Mouse (Mus musculus): Measurements from ENCODE around the gene Dab1. TPM values are rescaled to one million over a fixed set of nuclear protein-coding genes. Genes with fewer than 3 reads are reported as not detected.
A peak's percentile ranks its signal among the peaks of the same experiment; 100 is the strongest.

Gene Dab1
- total RNA-seq, 2 experiments from 2014 or later: 103 to 134 TPM

DNA sequence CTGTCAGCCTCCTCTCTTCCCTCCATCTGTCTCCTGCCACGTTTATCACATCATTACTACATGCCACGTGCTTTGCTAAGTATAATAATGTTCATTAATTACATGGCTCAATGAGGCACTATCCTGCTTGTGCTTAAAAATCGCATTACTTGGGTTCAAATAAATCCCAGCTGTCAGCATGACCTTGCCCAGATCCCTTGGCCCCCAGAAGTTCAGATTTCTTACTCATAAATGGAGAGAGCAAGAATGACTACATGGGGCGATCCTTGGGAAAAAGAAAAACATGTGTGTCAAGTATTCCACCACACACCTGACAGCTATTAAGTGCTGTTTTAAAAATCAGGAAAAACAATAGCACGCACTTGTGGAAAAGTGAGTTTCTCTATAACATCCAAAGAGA, 963.6 kb downstream of the Dab1 start:
- DNase-seq (ENCODE audit: low spot score in 2 of 2): no peak
- intact Hi-C loops (cut with DNase I): no loop called here

DNA sequence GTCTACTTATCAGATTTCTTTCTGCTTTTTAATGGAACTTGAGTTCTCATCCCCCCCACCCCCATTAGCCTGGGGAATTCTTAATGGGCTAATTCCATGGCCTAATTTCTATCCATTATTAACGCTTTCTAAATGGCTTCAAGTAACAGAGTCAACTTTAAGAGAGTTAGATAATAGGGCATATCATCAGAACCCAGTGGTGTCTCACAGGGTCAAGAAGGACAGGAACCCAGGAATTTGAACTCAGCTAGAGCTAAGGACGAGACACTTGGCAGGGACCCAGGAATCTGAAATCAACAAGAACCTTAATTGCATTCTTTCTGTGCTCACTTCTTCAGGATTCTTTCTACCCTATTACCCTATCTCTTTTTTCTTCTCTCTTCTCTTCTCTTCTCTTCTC, 968.7 kb downstream of the Dab1 start:
- no peak for DNase-seq (ENCODE audit: low spot score in 2 of 2)
- intact Hi-C loops (cut with DNase I): no loop called here

DNA sequence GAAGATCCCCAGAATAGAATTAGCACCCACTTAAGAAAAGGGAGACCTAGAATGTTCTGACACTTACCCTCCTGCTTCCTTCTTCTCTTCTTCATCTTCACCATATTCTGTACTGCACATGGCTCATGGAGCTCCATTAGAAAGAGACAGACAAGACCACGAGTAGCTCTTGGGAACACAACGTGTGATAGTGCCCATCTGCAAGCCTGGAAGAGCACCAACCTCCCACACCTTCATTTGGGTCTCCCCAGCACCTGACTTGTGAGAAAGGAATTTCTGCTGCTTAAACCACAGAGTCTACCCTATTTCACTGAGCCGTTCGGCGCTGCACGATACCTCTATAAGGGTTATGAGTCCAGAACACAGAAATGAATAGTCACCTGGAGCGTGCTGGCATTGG, 977.8 kb downstream of the Dab1 start:
- intact Hi-C loops (cut with DNase I): loop anchor here (5.0 kb wide), 1 partner anchor 60 kb away; no protein-coding TSS in a partner anchor

GRCm38 (mm10) chr4:104597490-104598465, 978.6 kb downstream of the Dab1 start:
- no peak for DNase-seq (ENCODE audit: low spot score in 2 of 2)
- intact Hi-C loops (cut with DNase I): loop anchor here (5.0 kb wide), 1 partner anchor 60 kb away; no protein-coding TSS in a partner anchor

More for the DNA sequence above, 977.8 kb downstream of the Dab1 start:
- peak in 1 of 2 experiments; percentile 46 for DNase-seq (ENCODE audit: low spot score in 2 of 2)

- no peak for DNase-seq (ENCODE audit: low spot score in 2 of 2)
- intact Hi-C loops (cut with DNase I): no loop called here
These were observed 983.6 kb downstream of the Dab1 start for GRCm38 (mm10) chr4:104602804-104603203.

GRCm38 (mm10) chr4:104604298-104604697, 985.1 kb downstream of the Dab1 start:
- intact Hi-C loops (cut with DNase I): no loop called here
- no peak for DNase-seq (ENCODE audit: low spot score in 2 of 2)

- intact Hi-C loops (cut with DNase I): no loop called here
These were observed 987.7 kb downstream of the Dab1 start for GRCm38 (mm10) chr4:104606881-104607280.

DNA sequence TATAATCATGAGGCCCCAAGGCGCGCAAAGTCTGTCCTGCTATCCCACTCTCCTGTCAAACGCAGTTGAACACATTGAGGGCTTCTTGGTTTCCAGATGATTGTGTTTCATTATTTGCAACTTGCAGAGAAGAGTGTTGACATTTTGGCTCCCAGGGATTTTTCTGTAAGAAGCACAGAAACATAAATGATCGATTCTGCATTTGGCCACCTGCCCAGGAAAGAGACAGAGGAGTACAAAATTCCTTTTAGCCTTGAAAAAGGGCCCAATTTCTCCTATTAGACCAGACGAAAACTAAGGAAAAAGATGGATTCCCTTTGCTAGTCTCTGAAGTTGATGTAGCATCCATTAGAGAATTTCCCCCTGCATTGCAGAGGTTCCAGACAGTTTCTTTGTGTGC, 988.5 kb downstream of the Dab1 start:
- no peak for DNase-seq (ENCODE audit: low spot score in 2 of 2)
- intact Hi-C loops (cut with DNase I): no loop called here

More at GRCm38 (mm10) chr4:104606881-104607280, 987.7 kb downstream of the Dab1 start:
- no peak for DNase-seq (ENCODE audit: low spot score in 2 of 2)

GRCm38 (mm10) chr4:104619452-104619851, 1000.3 kb downstream of the Dab1 start:
- intact Hi-C loops (cut with DNase I): loop anchor here (10.0 kb wide), 1 partner anchor 1335 kb away; no protein-coding TSS in a partner anchor
- DNase-seq (ENCODE audit: low spot score in 2 of 2): no peak

DNA sequence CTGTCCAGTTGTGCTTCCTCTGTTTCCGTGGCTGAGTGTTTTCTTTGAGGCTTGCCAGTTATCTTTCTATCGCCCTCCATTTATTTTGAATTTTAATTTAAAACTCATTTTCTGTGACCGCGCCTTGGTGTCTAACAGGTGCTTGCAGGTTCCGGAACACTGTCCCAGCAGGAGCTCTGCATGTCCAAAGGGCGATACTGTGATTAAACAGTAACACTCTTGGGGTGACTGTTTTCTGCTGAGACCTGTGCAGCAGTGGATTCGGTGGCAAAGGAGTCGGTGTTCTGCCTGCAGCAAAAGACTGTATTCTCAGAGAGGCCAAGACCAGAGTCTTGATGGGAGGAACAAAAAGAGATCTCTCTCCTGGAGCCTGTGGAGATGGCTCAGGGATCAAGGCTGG, 1006.2 kb downstream of the Dab1 start:
- intact Hi-C loops (cut with DNase I): no loop called here
- DNase-seq (ENCODE audit: low spot score in 2 of 2): no peak

DNA sequence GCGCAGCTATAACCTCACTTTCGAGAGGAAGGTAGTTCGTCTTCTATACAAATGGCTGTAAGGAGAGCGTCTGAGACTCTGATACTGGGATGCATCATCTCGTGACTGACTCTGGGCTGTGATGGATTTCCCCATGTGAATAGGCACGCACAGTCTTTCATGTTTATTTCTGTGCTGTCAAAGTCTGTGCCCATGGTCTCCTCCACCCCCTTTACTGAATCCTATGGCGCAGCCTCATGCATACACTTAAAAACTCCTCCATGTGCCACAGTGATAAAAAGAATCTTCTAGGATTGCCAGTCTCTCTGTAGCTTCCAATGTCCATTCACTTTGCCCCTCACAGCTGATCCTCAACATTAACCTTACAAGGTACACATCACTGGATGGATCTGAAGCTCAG, 1009.5 kb downstream of the Dab1 start:
- intact Hi-C loops (cut with DNase I): no loop called here
- DNase-seq (ENCODE audit: low spot score in 2 of 2): no peak

- intact Hi-C loops (cut with DNase I): no loop called here
- no peak for DNase-seq (ENCODE audit: low spot score in 2 of 2)
These were observed 1017.9 kb downstream of the Dab1 start for GRCm38 (mm10) chr4:104637016-104637415.

DNA sequence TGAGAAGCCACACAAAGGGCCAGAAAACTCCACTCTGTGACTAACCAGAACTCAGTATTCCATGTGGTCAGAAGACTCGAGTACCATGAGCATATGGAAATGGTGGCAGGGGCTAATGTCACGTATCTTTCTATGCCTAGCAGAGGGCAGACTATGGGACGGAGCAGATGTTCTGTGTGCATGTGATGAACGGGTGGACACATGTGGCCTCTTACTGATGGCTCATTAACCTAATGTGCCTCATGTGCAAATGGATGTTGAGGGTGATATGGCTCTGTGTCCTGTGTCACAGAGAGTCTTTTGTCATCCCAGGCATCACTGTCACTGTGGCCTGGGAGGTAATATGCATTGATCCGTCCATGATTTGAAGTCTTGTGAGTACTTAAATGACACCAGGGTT, 1021.5 kb downstream of the Dab1 start:
- intact Hi-C loops (cut with DNase I): no loop called here
- DNase-seq (ENCODE audit: low spot score in 2 of 2): no peak

- intact Hi-C loops (cut with DNase I): no loop called here
- peak in 1 of 2 experiments; percentile 35 for DNase-seq (ENCODE audit: low spot score in 2 of 2)
These were observed 1023.8 kb downstream of the Dab1 start for GRCm38 (mm10) chr4:104642761-104643469.

DNA sequence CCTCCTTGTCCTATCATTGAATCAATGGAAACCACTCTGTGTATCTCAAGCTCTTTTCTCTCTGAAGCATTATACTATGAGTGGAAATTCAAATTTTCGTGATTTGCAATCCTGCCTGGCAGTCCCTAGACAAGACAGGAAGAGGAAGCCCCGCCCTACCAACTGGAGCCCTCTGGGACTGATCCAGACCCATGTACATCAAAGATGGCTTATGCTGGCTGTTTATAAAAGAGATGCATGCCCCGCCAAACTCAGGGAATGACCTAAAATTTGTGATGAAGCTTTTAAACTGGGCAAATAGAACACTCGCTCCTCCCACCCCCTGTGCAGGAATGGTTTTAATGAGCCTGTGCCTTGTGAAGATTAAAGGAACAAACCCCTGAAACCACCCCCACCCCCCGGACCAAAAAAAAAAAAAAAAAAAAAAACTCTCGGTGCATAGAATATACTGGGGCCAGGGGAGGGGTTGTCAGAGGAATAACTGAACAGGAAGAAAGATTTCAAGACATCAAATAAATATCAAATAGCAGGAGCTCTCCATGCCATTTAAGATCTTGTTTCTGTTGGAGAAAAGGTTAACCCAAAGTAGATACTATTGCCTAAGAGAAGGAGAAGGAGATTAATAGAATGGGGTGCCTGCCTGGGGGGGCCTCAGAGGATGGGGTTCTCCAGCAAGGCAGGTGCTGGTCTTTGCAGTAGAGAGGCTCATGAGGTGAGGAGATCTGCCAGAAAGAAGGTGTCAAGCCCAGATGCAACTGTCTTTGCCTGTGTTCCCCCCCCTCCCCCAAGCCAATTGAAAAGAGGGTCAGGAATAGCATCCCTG, 1024.6 kb downstream of the Dab1 start:
- intact Hi-C loops (cut with DNase I): no loop called here

DNA sequence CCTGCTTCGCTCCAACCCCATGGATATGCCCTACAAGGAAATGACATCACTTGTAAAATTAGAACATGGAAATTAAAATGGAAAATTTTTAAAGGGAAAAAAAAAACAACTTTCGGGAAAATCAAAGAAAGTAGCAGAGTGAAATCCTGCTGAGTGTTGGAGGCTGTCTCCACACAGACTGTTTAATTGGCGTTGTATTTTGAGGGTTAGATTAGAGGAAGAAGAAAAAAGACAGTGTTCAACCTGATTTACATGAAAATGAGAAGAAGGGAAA, 1025.1 kb downstream of the Dab1 start:
- intact Hi-C loops (cut with DNase I): no loop called here
- no peak for DNase-seq (ENCODE audit: low spot score in 2 of 2)

More for the DNA sequence above, 1024.6 kb downstream of the Dab1 start:
- DNase-seq (ENCODE audit: low spot score in 2 of 2): peak; percentile 49 to 50

- no peak for DNase-seq (ENCODE audit: low spot score in 2 of 2)
- intact Hi-C loops (cut with DNase I): no loop called here
These were observed 1025.7 kb downstream of the Dab1 start for GRCm38 (mm10) chr4:104644862-104645261.

DNA sequence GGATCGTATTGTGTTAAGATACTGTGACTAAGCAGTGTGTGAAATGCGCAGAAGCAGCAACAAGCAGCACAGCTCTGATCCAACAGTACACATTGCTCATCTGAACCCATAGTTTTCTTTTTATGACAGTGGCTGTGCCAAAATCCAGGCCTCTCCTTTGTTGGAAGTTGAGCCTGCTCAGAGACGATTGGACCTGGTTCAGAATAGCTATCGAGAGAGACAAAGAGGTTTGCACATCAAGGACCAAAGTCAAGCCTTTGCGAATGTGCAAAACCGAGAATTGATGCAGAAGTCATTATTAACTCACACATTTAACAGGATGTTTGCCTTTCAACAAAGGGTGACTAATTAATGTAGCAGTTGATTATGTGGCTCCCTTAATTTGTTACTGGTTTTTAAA, 1032.6 kb downstream of the Dab1 start:
- intact Hi-C loops (cut with DNase I): loop anchor here (10.0 kb wide), 1 partner anchor 287 kb away; no protein-coding TSS in a partner anchor
- no peak for DNase-seq (ENCODE audit: low spot score in 2 of 2)

GRCm38 (mm10) chr4:104656728-104657127, 1037.6 kb downstream of the Dab1 start:
- peak; percentile 59 to 61 for DNase-seq (ENCODE audit: low spot score in 2 of 2)
- intact Hi-C loops (cut with DNase I): loop anchor here (5.0 to 10.0 kb wide), 3 partner anchors 59 to 292 kb away; no protein-coding TSS in a partner anchor
